Mouse (Mus musculus) liver, embryonic 14.5 days (tissue): ENCODE data around the gene Dcaf11.
A peak's percentile ranks its signal among the peaks of the same experiment; 100 is the strongest.

ENCODE experiments used
- CTCF ChIP-seq: IDR thresholded peaks from 2 replicates; pipeline ENCODE4 v1.5.1; 2016; ENCODE audit warnings: antibody characterized with exemption, low read depth, control low read depth
- EP300 ChIP-seq: IDR thresholded peaks from 2 replicates; pipeline ENCODE4 v1.6.1; 2016; ENCODE audit warnings: antibody characterized with exemption, low read depth

DNA sequence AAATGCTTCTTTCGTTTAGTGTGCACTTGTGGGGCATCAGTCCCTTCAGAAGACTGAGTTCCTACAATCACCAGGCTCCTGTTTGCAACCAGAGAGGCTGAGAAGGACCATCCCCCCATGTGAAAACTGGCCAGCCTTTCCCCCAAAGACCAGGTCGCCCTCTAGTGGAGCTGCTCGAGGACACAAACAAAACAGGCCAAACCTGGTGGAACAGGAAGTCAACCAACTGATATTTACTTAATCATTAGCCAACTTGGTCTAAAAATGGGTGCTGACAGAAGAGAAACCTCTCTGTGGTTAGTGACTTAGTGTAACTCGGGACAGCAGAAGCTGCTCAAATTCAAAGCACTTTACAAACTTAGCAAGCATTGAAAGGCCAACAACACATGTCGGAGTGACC is 2.8 kb upstream of the Dcaf11 start:
- TF ChIP-seq CTCF (peak; percentile 96), EP300 (0 out of 2 replicates have a peak, but pooled peaks have one; percentile 10)
